Mouse (Mus musculus): ENCODE data around the gene Fosl2.

Fosl2 gene

GRCm38 (mm10) chr5:32133549-32134004 lies 2.0 kb upstream of the Fosl2 start:
- DNase-seq (ENCODE audit: low spot score in 2 of 2): peak in 1 of 2 experiments; percentile 11

GRCm38 (mm10) chr5:32134051-32134732 lies 1.4 kb upstream of the Fosl2 start:
- DNase-seq (ENCODE audit: low spot score in 2 of 2): no peak

GRCm38 (mm10) chr5:32134903-32135335 lies 682 bp upstream of the Fosl2 start:
- DNase-seq (ENCODE audit: low spot score in 2 of 2): peak in 1 of 2 experiments; percentile 30

- DNase-seq (ENCODE audit: low spot score in 2 of 2): peak; percentile 12 to 22
These were observed 781 bp downstream of the Fosl2 start for GRCm38 (mm10) chr5:32136301-32136863.

DNA sequence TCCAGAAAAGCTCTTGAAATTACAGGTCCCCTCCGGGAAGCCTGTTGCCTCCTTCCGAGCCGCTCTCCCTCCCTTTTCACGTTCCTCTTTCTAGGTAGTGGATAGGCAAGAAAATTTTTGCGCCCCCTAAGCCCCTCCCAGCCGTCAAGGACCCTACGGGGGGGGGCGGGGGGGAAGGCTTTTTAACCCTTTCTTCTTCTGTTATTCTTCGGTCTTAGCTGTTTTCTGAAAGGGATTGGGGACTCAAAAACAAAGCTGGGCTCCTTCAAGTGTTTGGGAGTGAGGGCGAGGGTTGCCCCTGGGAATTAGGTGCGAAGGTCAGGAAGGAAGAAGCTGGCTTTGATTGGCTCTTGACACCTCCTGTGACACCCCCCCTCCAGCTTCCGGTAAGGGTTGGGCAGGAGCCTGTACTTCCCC lies 1.5 kb downstream of the Fosl2 start:
- no peak for DNase-seq (ENCODE audit: low spot score in 2 of 2)

- no peak for DNase-seq (ENCODE audit: low spot score in 2 of 2)
These were observed 3.0 kb downstream of the Fosl2 start for GRCm38 (mm10) chr5:32138446-32139195.

DNA sequence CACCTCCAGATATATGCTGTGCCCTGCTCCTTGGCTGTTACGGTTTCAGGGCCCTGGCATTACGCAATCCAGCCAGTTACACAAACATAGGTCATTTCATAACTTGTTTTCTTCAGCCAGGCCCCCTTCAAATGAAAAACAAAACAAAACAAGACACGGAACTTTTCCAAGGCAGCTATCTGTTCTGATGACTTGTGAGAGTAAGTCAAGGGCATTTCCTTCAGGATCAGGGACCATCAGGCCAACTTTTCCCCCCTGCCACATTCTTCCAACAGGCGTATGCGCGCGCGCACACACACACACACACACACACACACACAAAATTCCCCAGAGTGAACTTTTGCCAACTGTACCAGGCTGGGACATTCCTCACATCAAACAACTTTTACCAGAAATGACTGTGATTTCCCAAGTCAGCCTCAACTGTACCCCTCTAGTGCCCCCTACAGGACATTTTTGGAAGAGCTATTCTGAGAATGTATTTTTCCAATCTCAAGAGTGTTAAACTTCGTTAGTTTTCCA lies 4.0 kb downstream of the Fosl2 start:
- peak in 1 of 2 experiments; percentile 76 for DNase-seq (ENCODE audit: low spot score in 2 of 2)

GRCm38 (mm10) chr5:32141899-32142298 lies 6.3 kb downstream of the Fosl2 start:
- no peak for DNase-seq (ENCODE audit: low spot score in 2 of 2)

DNA sequence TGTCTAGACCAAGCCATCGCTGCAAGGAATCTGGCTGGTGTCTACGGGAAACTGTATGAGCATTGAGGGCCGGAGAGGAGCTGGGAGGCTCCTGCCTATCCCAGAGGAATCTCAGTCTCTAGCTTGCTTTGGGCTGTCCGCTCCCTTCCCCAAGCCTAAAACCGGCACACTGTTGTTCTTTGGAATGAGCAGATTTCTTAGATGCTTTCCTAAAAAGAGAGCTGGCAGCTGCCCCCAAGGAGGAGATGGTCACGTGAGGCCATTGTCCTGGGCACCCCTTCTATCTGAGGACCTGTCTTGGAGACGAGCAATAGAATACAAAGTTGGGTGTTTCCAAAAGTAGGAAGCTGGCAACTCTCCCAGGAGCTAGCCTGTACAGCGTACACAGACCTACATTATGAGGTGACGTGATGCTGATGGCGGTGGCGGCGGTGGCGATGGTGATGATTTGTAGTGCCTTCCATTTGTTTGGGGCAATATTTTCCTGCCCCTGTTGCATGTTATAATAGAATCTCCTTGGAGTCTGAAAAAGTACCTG lies 7.9 kb downstream of the Fosl2 start:
- no peak for DNase-seq (ENCODE audit: low spot score in 2 of 2)

GRCm38 (mm10) chr5:32146281-32146680 lies 10.7 kb downstream of the Fosl2 start:
- DNase-seq (ENCODE audit: low spot score in 2 of 2): no peak

GRCm38 (mm10) chr5:32148593-32148992 lies 13.0 kb downstream of the Fosl2 start:
- DNase-seq (ENCODE audit: low spot score in 2 of 2): no peak

GRCm38 (mm10) chr5:32151244-32151643 lies 15.6 kb downstream of the Fosl2 start:
- DNase-seq (ENCODE audit: low spot score in 2 of 2): no peak

DNA sequence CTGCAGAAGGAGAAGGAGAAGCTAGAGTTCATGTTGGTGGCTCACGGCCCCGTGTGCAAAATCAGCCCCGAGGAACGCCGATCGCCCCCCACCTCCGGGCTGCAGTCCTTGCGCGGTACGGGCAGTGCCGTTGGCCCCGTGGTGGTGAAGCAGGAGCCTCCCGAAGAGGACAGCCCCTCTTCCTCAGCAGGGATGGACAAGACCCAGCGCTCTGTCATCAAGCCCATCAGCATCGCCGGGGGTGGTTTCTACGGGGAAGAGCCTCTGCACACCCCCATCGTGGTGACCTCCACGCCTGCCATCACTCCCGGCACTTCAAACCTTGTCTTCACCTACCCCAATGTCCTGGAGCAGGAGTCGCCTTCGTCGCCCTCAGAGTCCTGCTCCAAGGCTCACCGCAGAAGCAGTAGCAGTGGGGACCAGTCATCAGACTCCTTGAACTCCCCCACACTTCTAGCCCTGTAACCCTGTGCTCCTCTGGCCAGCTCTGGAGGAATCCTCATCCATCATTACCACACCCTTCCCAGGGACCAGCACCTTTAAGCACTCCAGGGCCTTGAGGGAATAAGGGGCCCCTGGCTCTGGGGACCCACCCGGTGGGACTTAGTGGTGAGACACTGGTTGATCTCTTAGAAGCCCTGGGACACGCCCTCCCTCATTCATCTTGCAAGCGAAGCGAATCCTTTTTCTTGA lies 17.3 kb downstream of the Fosl2 start:
- DNase-seq (ENCODE audit: low spot score in 2 of 2): no peak

DNA sequence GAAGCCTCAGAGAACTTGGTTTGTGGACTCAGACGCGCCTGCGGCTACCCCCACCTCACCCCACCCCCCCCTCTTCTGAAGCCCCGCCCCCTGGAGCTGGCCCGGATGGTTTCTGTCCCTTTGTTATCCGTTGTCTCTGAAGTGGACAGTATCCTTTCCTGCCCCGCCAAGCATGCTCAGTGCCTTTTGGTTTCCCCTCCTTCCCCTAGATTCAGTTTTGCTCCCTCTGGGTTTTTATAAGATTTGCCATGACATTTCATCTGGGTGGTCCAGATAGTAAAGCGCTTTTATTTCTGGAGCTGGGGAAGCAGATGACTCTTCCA lies 17.8 kb downstream of the Fosl2 start:
- DNase-seq (ENCODE audit: low spot score in 2 of 2): no peak

GRCm38 (mm10) chr5:32153791-32154490 lies 18.3 kb downstream of the Fosl2 start:
- no peak for DNase-seq (ENCODE audit: low spot score in 2 of 2)

- DNase-seq (ENCODE audit: low spot score in 2 of 2): no peak
These were observed 19.5 kb downstream of the Fosl2 start for GRCm38 (mm10) chr5:32154931-32155688.

GRCm38 (mm10) chr5:32155927-32156326 lies 20.3 kb downstream of the Fosl2 start:
- DNase-seq (ENCODE audit: low spot score in 2 of 2): no peak

DNA sequence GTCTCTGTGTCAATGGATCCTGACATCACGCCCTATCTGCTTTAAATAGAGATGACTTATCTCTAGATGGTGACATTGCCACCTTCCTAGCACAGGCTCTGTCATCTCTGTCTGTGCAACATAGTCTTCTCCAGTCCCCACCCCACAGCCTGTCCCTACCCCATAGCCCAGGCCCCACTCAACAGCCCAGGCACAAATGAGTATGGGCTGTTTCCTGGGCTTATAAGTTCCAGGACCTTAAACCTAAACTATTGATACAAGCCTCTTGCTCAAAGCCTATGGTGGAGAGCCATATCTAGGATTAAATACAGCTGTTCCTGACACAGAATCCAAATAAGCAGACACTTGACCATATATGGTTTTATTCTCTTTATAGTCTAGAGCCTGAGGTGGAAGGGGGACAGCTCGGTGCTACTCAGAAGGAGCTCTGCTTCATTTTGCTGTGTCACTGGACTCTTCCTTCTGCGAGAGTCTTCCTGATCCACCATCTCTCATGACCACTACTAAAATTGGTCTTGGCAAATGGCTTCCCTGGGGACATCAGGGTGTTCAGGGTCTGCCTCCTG lies 28.0 kb downstream of the Fosl2 start:
- DNase-seq (ENCODE audit: low spot score in 2 of 2): no peak

GRCm38 (mm10) chr5:32172188-32172587 lies 36.6 kb downstream of the Fosl2 start:
- DNase-seq (ENCODE audit: low spot score in 2 of 2): no peak

GRCm38 (mm10) chr5:32176800-32177199 lies 41.2 kb downstream of the Fosl2 start:
- no peak for DNase-seq (ENCODE audit: low spot score in 2 of 2)
